Mouse (Mus musculus): Measurements from ENCODE around the gene Aspm. TPM values are rescaled to one million over a fixed set of nuclear protein-coding genes. Genes with fewer than 3 reads are reported as not detected.

Gene Aspm
- polyA plus RNA-seq, 1 experiment from 2014 or later: 28.6 TPM

- 92% methylated on average over 12 of the region's 12 CpGs for WGBS
- H3K4me1 ChIP-seq (ENCODE audit: control insufficient read depth, insufficient read depth, low read length): no peaks in the 10 kb centered on the region
Measured at GRCm38 (mm10) chr1:139514556-139514955, 60.0 kb downstream of the Aspm start.

More at GRCm38 (mm10) chr1:139514556-139514955, 60.0 kb downstream of the Aspm start:
- no peak overlapping the region for H3K9ac ChIP-seq (replicated peaks; ENCODE audit: low read length)
- DNase-seq (ENCODE audit: low spot score): no peak
- no peak overlapping the region for H3K4me3 ChIP-seq (ENCODE audit: low read depth, low read length)
- H3K4me2 ChIP-seq (ENCODE audit: low read depth, low read length): no peak overlapping the region
- H3K9me3 ChIP-seq (replicated peaks; ENCODE audit: control insufficient read depth, low read length): no peaks in the 10 kb centered on the region
- no peak overlapping the region for H3K27ac ChIP-seq (replicated peaks; ENCODE audit: low read depth, low read length)
- ATAC-seq (replicated peaks; ENCODE audit: insufficient number of reproducible peaks, low FRiP score, low TSS enrichment, low read depth): no peak
- H3K36me3 ChIP-seq (replicated peaks; ENCODE audit: control insufficient read depth, insufficient read depth, low read depth, low read length): no peaks in the 10 kb centered on the region
- no peaks in the 10 kb centered on the region for H3K27me3 ChIP-seq (ENCODE audit: control insufficient read depth, insufficient read depth, low read length)

Other genes starting within 250 kb of the Aspm start
- 0.38 and 0.72 TPM in 2 replicates for gene Crb1, start 77.7 kb upstream of the Aspm start, polyA plus RNA-seq (2014; fragmentation: Nextera tagmentation; extraction: Ambion mirVana)
- gene Zbtb41, start 32.5 kb upstream of the Aspm start, polyA plus RNA-seq (2014; fragmentation: Nextera tagmentation; extraction: Ambion mirVana): 18.3 and 18.9 TPM in 2 replicates
- not detected in 2 replicates for gene F13b, start 46.9 kb downstream of the Aspm start, polyA plus RNA-seq (2014; fragmentation: Nextera tagmentation; extraction: Ambion mirVana)
- gene Cfhr1, start 105.5 kb downstream of the Aspm start, polyA plus RNA-seq (2014; fragmentation: Nextera tagmentation; extraction: Ambion mirVana): not detected in 2 replicates

Measured in embryonic facial prominence, embryonic 11.5 days (tissue).